Mouse (Mus musculus): ENCODE measurements around the gene D230025D16Rik. TPM values are rescaled to one million over a fixed set of nuclear protein-coding genes. Genes with fewer than 3 reads are reported as not detected.

D230025D16Rik gene
- total and polyA plus RNA-seq, 2 experiments from 2014 or later = 25.5 to 40.7 TPM

DNA sequence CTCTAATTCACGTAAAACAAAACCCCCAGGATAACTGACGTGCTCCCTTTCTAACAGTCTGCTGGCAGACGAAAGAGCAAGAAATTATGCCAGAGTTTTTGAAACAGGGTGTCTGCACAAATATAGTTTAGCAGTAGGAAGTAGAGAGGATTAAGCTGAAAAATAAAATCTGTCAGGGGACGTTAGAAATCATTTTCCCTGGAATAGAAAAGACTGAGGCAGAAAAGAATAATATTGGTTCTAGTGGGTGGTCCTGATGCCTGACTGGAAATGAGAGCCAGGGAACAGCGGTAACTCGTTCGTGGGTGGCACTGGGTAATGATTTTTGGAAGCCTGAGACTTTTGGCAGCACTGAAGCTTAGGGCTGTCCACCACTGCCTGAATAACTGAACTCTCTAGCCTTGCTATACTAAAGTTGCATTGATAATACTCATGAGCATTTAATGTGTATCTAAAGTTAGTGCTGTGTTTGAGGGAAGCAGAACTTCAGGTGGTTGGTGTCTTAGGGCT lies 18.1 kb upstream of the D230025D16Rik start:
- no peak for TF ChIP-seq CTCF (IDR thresholded peaks at IDR 0.05; ENCODE audit: low read depth)
- 37% methylated on average over 7 of the region's 7 CpGs for WGBS
- peak; percentile 11 for DNase-seq

GRCm38 (mm10) chr8:105207675-105208273 lies 17.2 kb upstream of the D230025D16Rik start:
- Histone ChIP-seq H3K36me3 (ENCODE audit: insufficient read depth) (no peaks in the 10 kb centered on the region), H3K27ac (ENCODE audit: low read depth, low read length) (no peak overlapping the region), H3K9me3 (ENCODE audit: low read length) (no peaks in the 10 kb centered on the region), H3K27me3 (ENCODE audit: insufficient read depth, low read length) (no peaks in the 10 kb centered on the region), H3K4me3 (ENCODE audit: low read depth, low read length) (no peak overlapping the region), H3K4me2 (ENCODE audit: low read depth) (no peak overlapping the region), H3K4me1 (ENCODE audit: insufficient read depth) (0 out of 2 replicates have a peak, but pooled peaks cover 4% of the 10 kb centered on the region), H3K9ac (no peak overlapping the region)
- WGBS = 95% methylated on average over 2 of the region's 2 CpGs
- TF ChIP-seq CTCF (IDR thresholded peaks at IDR 0.05; ENCODE audit: low read depth) = no peak
- no peak for DNase-seq
- ATAC-seq = no peak

More for the DNA sequence above, 18.1 kb upstream of the D230025D16Rik start:
- no peaks in the 10 kb centered on the region for H3K27me3 ChIP-seq (ENCODE audit: insufficient read depth, low read length)
- ATAC-seq = no peak
- H3K9ac ChIP-seq = no peak overlapping the region
- H3K4me1 ChIP-seq (ENCODE audit: insufficient read depth) = 0 out of 2 replicates have a peak, but pooled peaks cover 4% of the 10 kb centered on the region
- no peak overlapping the region for H3K4me2 ChIP-seq (ENCODE audit: low read depth)
- no peaks in the 10 kb centered on the region for H3K9me3 ChIP-seq (ENCODE audit: low read length)
- no peak overlapping the region for H3K4me3 ChIP-seq (ENCODE audit: low read depth, low read length)
- H3K36me3 ChIP-seq (ENCODE audit: insufficient read depth) = no peaks in the 10 kb centered on the region
- H3K27ac ChIP-seq (ENCODE audit: low read depth, low read length) = no peak overlapping the region

GRCm38 (mm10) chr8:105209153-105210110 lies 15.5 kb upstream of the D230025D16Rik start:
- no peak for TF ChIP-seq CTCF (IDR thresholded peaks at IDR 0.05; ENCODE audit: low read depth)
- Histone ChIP-seq H3K9ac (no peak overlapping the region), H3K36me3 (ENCODE audit: insufficient read depth) (no peaks in the 10 kb centered on the region), H3K4me3 (ENCODE audit: low read depth, low read length) (no peak overlapping the region), H3K4me1 (ENCODE audit: insufficient read depth) (0 out of 2 replicates have a peak, but pooled peaks cover 4% of the 10 kb centered on the region), H3K27me3 (ENCODE audit: insufficient read depth, low read length) (no peaks in the 10 kb centered on the region), H3K4me2 (ENCODE audit: low read depth) (no peak overlapping the region), H3K27ac (ENCODE audit: low read depth, low read length) (no peak overlapping the region), H3K9me3 (ENCODE audit: low read length) (no peaks in the 10 kb centered on the region)
- 27% methylated on average over 1 of the region's 1 CpGs for WGBS
- ATAC-seq = no peak
- DNase-seq = no peak

- Histone ChIP-seq H3K36me3 (ENCODE audit: insufficient read depth) (no peaks in the 10 kb centered on the region), H3K4me3 (ENCODE audit: low read depth, low read length) (no peak overlapping the region), H3K4me1 (ENCODE audit: insufficient read depth) (no peaks in the 10 kb centered on the region), H3K27ac (ENCODE audit: low read depth, low read length) (no peak overlapping the region), H3K27me3 (ENCODE audit: insufficient read depth, low read length) (no peaks in the 10 kb centered on the region), H3K9ac (no peak overlapping the region), H3K4me2 (ENCODE audit: low read depth) (no peak overlapping the region), H3K9me3 (ENCODE audit: low read length) (no peaks in the 10 kb centered on the region)
- no peak for DNase-seq
- TF ChIP-seq CTCF (IDR thresholded peaks at IDR 0.05; ENCODE audit: low read depth) = no peak
- no peak for ATAC-seq
- 93% methylated on average over 5 of the region's 5 CpGs for WGBS
Observed at GRCm38 (mm10) chr8:105214104-105214503, 10.8 kb upstream of the D230025D16Rik start.

- no peak overlapping the region for H3K4me3 ChIP-seq (ENCODE audit: low read depth, low read length)
- TF ChIP-seq CTCF (IDR thresholded peaks at IDR 0.05; ENCODE audit: low read depth) = peak; percentile 79
- DNase-seq = peak; percentile 79
- H3K27ac ChIP-seq (ENCODE audit: low read depth, low read length) = no peak overlapping the region
- H3K36me3 ChIP-seq (ENCODE audit: insufficient read depth) = no peaks in the 10 kb centered on the region
- peak; percentile 34; the same call in 1 of the 2 replicates for ATAC-seq
- H3K27me3 ChIP-seq (ENCODE audit: insufficient read depth, low read length) = no peaks in the 10 kb centered on the region
- no peak overlapping the region for H3K9ac ChIP-seq
- no peak overlapping the region for H3K4me2 ChIP-seq (ENCODE audit: low read depth)
- H3K4me1 ChIP-seq (ENCODE audit: insufficient read depth) = no peaks in the 10 kb centered on the region
- 86% methylated on average over 5 of the region's 5 CpGs for WGBS
- H3K9me3 ChIP-seq (ENCODE audit: low read length) = no peaks in the 10 kb centered on the region
Observed at GRCm38 (mm10) chr8:105217926-105218522, 6.9 kb upstream of the D230025D16Rik start.

DNA sequence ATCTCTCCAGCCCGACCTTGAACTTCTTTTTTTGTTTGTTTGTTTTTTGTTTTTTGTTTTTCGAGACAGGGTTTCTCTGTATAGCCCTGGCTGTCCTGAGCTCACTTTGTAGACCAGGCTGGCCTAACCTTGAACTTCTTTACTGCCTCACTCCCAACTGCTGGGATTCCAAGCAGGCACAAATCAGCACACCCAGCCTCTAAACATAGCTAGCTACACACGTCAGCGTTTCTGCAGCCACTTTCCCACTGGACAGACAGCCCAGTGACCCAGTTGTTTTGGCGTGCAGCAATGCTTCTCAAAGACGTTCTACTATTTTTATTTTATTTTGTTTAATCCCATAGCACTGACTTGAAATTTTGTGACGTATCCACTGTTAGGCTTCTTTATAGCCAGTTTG lies 1.1 kb upstream of the D230025D16Rik start:
- no peak for TF ChIP-seq CTCF (IDR thresholded peaks at IDR 0.05; ENCODE audit: low read depth)
- Histone ChIP-seq H3K4me2 (ENCODE audit: low read depth) (peak overlapping the region; percentile 82; the same call in 1 of the 2 replicates), H3K4me1 (ENCODE audit: insufficient read depth) (peaks cover 17% of the 10 kb centered on the region), H3K27me3 (ENCODE audit: insufficient read depth, low read length) (no peaks in the 10 kb centered on the region), H3K27ac (ENCODE audit: low read depth, low read length) (peak overlapping the region; percentile 73), H3K9me3 (ENCODE audit: low read length) (no peaks in the 10 kb centered on the region), H3K9ac (peak overlapping the region; percentile 89; the same call in 1 of the 2 replicates), H3K36me3 (ENCODE audit: insufficient read depth) (no peaks in the 10 kb centered on the region), H3K4me3 (ENCODE audit: low read depth, low read length) (no peak overlapping the region)
- no peak for ATAC-seq
- no peak for DNase-seq
- WGBS = 79% methylated on average over 7 of the region's 7 CpGs

All from forebrain, postnatal 0 days (tissue).